Mouse (Mus musculus): ENCODE measurements around the gene Actrt3. TPM values are rescaled to one million over a fixed set of nuclear protein-coding genes. Genes with fewer than 3 reads are reported as not detected.

Gene Actrt3
- 0.11 TPM in 1 of 2 replicates, not detected in the other for polyA plus RNA-seq (2012; rRNA removed)
- 0.10 TPM in 1 of 2 replicates, not detected in the other for polyA plus RNA-seq (2014; fragmentation: Nextera tagmentation; extraction: Ambion mirVana)

GRCm38 (mm10) chr3:30599711-30600545 lies at the start of gene Actrt3:
Gene Actrt3 (minus strand): TSS chr3:30599939.
- H3K9ac ChIP-seq (ENCODE audit: low read depth, low read length, severe bottlenecking), result peak within 1 kb of the TSS; percentile 47
- peak within 1 kb of the TSS; percentile 6; the same call in 1 of the 2 replicates for H3K27ac ChIP-seq (replicated peaks; ENCODE audit: low read depth, low read length)
- H3K27me3 ChIP-seq (ENCODE audit: control insufficient read depth, insufficient read depth, low read length), result no peaks in the 10 kb centered on the region
- no peak for TF ChIP-seq POLR2A (IDR thresholded peaks at IDR 0.05; ENCODE audit: borderline replicate concordance, extremely low read depth, insufficient read depth, insufficient read length)
- H3K4me1 ChIP-seq (ENCODE audit: control insufficient read depth, insufficient read depth, low read length), result peaks cover 16% of the 10 kb centered on the region
- peaks cover 7% of the 10 kb centered on the region for H3K36me3 ChIP-seq (ENCODE audit: control insufficient read depth, insufficient read depth, low read length)
- no peak for DNase-seq (ENCODE audit: low spot score)
- H3K4me2 ChIP-seq (replicated peaks; ENCODE audit: low read depth, low read length, severe bottlenecking), result peak within 1 kb of the TSS; percentile 82
- no peaks in the 10 kb centered on the region for H3K9me3 ChIP-seq (ENCODE audit: control insufficient read depth, low read length)
- H3K4me3 ChIP-seq (replicated peaks; ENCODE audit: low read length), result peak within 1 kb of the TSS; percentile 85
- ATAC-seq (ENCODE audit: low FRiP score, low read depth), result no peak
- WGBS, result 1% methylated on average over 32 of the region's 32 CpGs

- WGBS, result 87% methylated on average over 2 of the region's 2 CpGs
- peaks cover 4% of the 10 kb centered on the region; the same call in 1 of the 2 replicates for H3K4me1 ChIP-seq (ENCODE audit: control insufficient read depth, insufficient read depth, low read length)
- TF ChIP-seq POLR2A (IDR thresholded peaks at IDR 0.05; ENCODE audit: borderline replicate concordance, extremely low read depth, insufficient read depth, insufficient read length), result no peak
These were observed 48.7 kb upstream of the Actrt3 start for GRCm38 (mm10) chr3:30648466-30648865.

GRCm38 (mm10) chr3:30647440-30648090 lies 47.8 kb upstream of the Actrt3 start, which contains the start of gene Lrrc34:
Gene Lrrc34 (minus strand): TSS chr3:30647869.
- Histone ChIP-seq H3K4me3 (replicated peaks; ENCODE audit: low read length) (peak within 1 kb of the TSS; percentile 36), H3K27ac (replicated peaks; ENCODE audit: low read depth, low read length) (no peak within 1 kb of the TSS), H3K36me3 (ENCODE audit: control insufficient read depth, insufficient read depth, low read length) (no peaks in the 10 kb centered on the region), H3K27me3 (ENCODE audit: control insufficient read depth, insufficient read depth, low read length) (no peaks in the 10 kb centered on the region), H3K4me2 (replicated peaks; ENCODE audit: low read depth, low read length, severe bottlenecking) (peak within 1 kb of the TSS; percentile 78), H3K4me1 (ENCODE audit: control insufficient read depth, insufficient read depth, low read length) (peaks cover 4% of the 10 kb centered on the region; the same call in 1 of the 2 replicates), H3K9ac (ENCODE audit: low read depth, low read length, severe bottlenecking) (peak within 1 kb of the TSS; percentile 49), H3K9me3 (ENCODE audit: control insufficient read depth, low read length) (no peaks in the 10 kb centered on the region)
- DNase-seq (ENCODE audit: low spot score) (peak; percentile 68), ATAC-seq (ENCODE audit: low FRiP score, low read depth) (peak; percentile 86)
- TF ChIP-seq POLR2A (IDR thresholded peaks at IDR 0.05; ENCODE audit: borderline replicate concordance, extremely low read depth, insufficient read depth, insufficient read length), result no peak
- 3% methylated on average over 20 of the region's 25 CpGs for WGBS

More at GRCm38 (mm10) chr3:30648466-30648865, 48.7 kb upstream of the Actrt3 start:
- DNase-seq (ENCODE audit: low spot score), result no peak
- Histone ChIP-seq H3K36me3 (ENCODE audit: control insufficient read depth, insufficient read depth, low read length) (no peaks in the 10 kb centered on the region), H3K27me3 (ENCODE audit: control insufficient read depth, insufficient read depth, low read length) (no peaks in the 10 kb centered on the region), H3K9me3 (ENCODE audit: control insufficient read depth, low read length) (no peaks in the 10 kb centered on the region), H3K4me2 (replicated peaks; ENCODE audit: low read depth, low read length, severe bottlenecking) (no peak overlapping the region), H3K4me3 (replicated peaks; ENCODE audit: low read length) (no peak overlapping the region), H3K9ac (ENCODE audit: low read depth, low read length, severe bottlenecking) (no peak overlapping the region), H3K27ac (replicated peaks; ENCODE audit: low read depth, low read length) (no peak overlapping the region)
- ATAC-seq (ENCODE audit: low FRiP score, low read depth), result no peak

- H3K27ac ChIP-seq (replicated peaks; ENCODE audit: low read depth, low read length), result no peak overlapping the region
- TF ChIP-seq POLR2A (IDR thresholded peaks at IDR 0.05; ENCODE audit: borderline replicate concordance, extremely low read depth, insufficient read depth, insufficient read length), result no peak
- peaks cover 4% of the 10 kb centered on the region; the same call in 1 of the 2 replicates for H3K4me1 ChIP-seq (ENCODE audit: control insufficient read depth, insufficient read depth, low read length)
- no peaks in the 10 kb centered on the region for H3K9me3 ChIP-seq (ENCODE audit: control insufficient read depth, low read length)
- H3K27me3 ChIP-seq (ENCODE audit: control insufficient read depth, insufficient read depth, low read length), result no peaks in the 10 kb centered on the region
- no peaks in the 10 kb centered on the region for H3K36me3 ChIP-seq (ENCODE audit: control insufficient read depth, insufficient read depth, low read length)
- ATAC-seq (ENCODE audit: low FRiP score, low read depth) (no peak), DNase-seq (ENCODE audit: low spot score) (no peak)
- no peak overlapping the region for H3K4me2 ChIP-seq (replicated peaks; ENCODE audit: low read depth, low read length, severe bottlenecking)
- WGBS, result 47% methylated on average over 8 of the region's 8 CpGs
- H3K4me3 ChIP-seq (replicated peaks; ENCODE audit: low read length), result no peak overlapping the region
- H3K9ac ChIP-seq (ENCODE audit: low read depth, low read length, severe bottlenecking), result no peak overlapping the region
These were observed 47.0 kb upstream of the Actrt3 start for GRCm38 (mm10) chr3:30646761-30647160.

GRCm38 (mm10) chr3:30644207-30644606 lies 44.5 kb upstream of the Actrt3 start, which contains the start of gene Lrriq4:
Gene Lrriq4 (plus strand): TSS chr3:30644507.
- no peak for TF ChIP-seq POLR2A (IDR thresholded peaks at IDR 0.05; ENCODE audit: borderline replicate concordance, extremely low read depth, insufficient read depth, insufficient read length)
- Histone ChIP-seq H3K9ac (ENCODE audit: low read depth, low read length, severe bottlenecking) (no peak within 1 kb of the TSS), H3K9me3 (ENCODE audit: control insufficient read depth, low read length) (no peaks in the 10 kb centered on the region), H3K36me3 (ENCODE audit: control insufficient read depth, insufficient read depth, low read length) (no peaks in the 10 kb centered on the region), H3K27me3 (ENCODE audit: control insufficient read depth, insufficient read depth, low read length) (no peaks in the 10 kb centered on the region), H3K4me2 (replicated peaks; ENCODE audit: low read depth, low read length, severe bottlenecking) (no peak within 1 kb of the TSS), H3K4me1 (ENCODE audit: control insufficient read depth, insufficient read depth, low read length) (no peaks in the 10 kb centered on the region), H3K4me3 (replicated peaks; ENCODE audit: low read length) (no peak within 1 kb of the TSS), H3K27ac (replicated peaks; ENCODE audit: low read depth, low read length) (no peak within 1 kb of the TSS)
- ATAC-seq (ENCODE audit: low FRiP score, low read depth), result no peak
- DNase-seq (ENCODE audit: low spot score), result no peak
- WGBS, result 67% methylated on average over 2 of the region's 2 CpGs
